Mouse (Mus musculus) midbrain, embryonic 16.5 days (tissue): ENCODE measurements around the gene Krt6b. TPM values are rescaled to one million over a fixed set of nuclear protein-coding genes. Genes with fewer than 3 reads are reported as not detected.

Experiments used
- ATAC-seq: fragments of 200-750 bp; cut with Nextera tagmentation; 2 replicates; pipeline ENCODE4 v1.8.0; 2017; ENCODE audit warnings: moderate TSS enrichment
- H3K27ac ChIP-seq: fragments of 300-500 bp; sonication (generic); 2 replicates; pipeline ENCODE4 v1.5.1; 2014; ENCODE audit warnings: mild to moderate bottlenecking, low read length, mixed read lengths
- H3K27me3 ChIP-seq: fragments of 300-500 bp; sonication (generic); 2 replicates; pipeline ENCODE4 v1.6.1; 2014; ENCODE audit warnings: low read depth, low read length, mixed read lengths; ENCODE audit not compliant: control insufficient read depth, insufficient read depth
- H3K36me3 ChIP-seq: fragments of 300-500 bp; sonication (generic); 2 replicates; pipeline ENCODE4 v1.6.1; 2014; ENCODE audit warnings: mild to moderate bottlenecking, low read length, moderate library complexity, mixed read lengths; ENCODE audit not compliant: control insufficient read depth, insufficient read depth
- H3K4me1 ChIP-seq: fragments of 300-500 bp; sonication (generic); 2 replicates; pipeline ENCODE4 v1.6.1; 2014; ENCODE audit warnings: mild to moderate bottlenecking, low read length, mixed read lengths; ENCODE audit not compliant: control insufficient read depth, insufficient read depth
- H3K4me2 ChIP-seq: fragments of 300-500 bp; sonication (generic); 2 replicates; pipeline ENCODE4 v1.6.1; 2014; ENCODE audit warnings: mild to moderate bottlenecking, low read length, mixed read lengths
- H3K4me3 ChIP-seq: fragments of 300-500 bp; sonication (generic); 2 replicates; pipeline ENCODE4 v1.5.1; 2014; ENCODE audit warnings: low read depth, mild to moderate bottlenecking, low read length, moderate library complexity, mixed read lengths
- H3K9ac ChIP-seq: fragments of 300-500 bp; sonication (generic); 2 replicates; pipeline ENCODE4 v1.6.1; 2014; ENCODE audit warnings: low read depth, low read length, mixed read lengths
- H3K9me3 ChIP-seq: fragments of 300-500 bp; sonication (generic); replicated peaks from 2 replicates; pipeline ENCODE4 v1.6.1; 2014; ENCODE audit warnings: mild to moderate bottlenecking, low read length, mixed read lengths; ENCODE audit not compliant: control insufficient read depth, poor library complexity, severe bottlenecking
- WGBS: fragments of 180-500 bp; shearing (Covaris S2); extraction: QIAGEN DNeasy Blood & Tissue Kit; methylation state at CpG from one replicate; pipeline ENCODE4 v1.1.7; 2014; 5-methylcytosine and 5-hydroxymethylcytosine counted together
- microRNA-seq: library from miRNA; unstranded; fragments of <30 nt; microRNA quantifications from one replicate; pipeline ENCODE4, GENCODE M21; 2017
- polyA plus RNA-seq: library from polyadenylated mRNA; unstranded; fragments of >200 nt; fragmentation: Nextera tagmentation; extraction: Ambion mirVana; gene quantifications from 2 replicates; pipeline ENCODE4 v1.2.1, GENCODE M21; 2015

Gene Krt6b
- polyA plus RNA-seq, 1 experiment from 2014 or later: not detected

DNA sequence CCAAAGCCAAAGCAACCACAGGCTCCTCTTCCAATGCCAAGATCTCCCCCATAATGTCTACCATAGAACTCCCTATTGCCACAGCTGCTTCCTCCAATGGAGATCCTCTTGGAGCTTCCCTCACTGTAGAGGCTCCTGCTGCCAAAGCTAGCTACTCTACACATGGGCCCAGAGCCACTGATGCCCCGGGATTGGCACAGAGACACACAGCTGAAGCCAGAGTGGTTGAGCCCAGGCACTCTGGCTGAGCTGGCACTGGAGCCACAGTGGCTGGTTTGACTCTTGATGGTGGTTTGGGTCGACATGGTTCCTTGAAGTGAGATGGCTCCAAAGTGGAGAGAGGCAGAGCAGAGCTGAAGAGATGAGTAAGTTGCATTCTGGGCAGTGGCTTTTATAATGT is 52.2 kb downstream of the Krt6b start, which contains the start of gene Gm5414:
Gene Gm5414 (minus strand): TSS at position 305 of the 400 bp plus-strand sequence.
- Histone ChIP-seq H3K9me3 (no peaks in the 10 kb centered on the region), H3K27ac (no peak within 1 kb of the TSS), H3K9ac (no peak within 1 kb of the TSS), H3K36me3 (no peaks in the 10 kb centered on the region), H3K4me3 (no peak within 1 kb of the TSS), H3K27me3 (no peaks in the 10 kb centered on the region), H3K4me2 (no peak within 1 kb of the TSS), H3K4me1 (no peaks in the 10 kb centered on the region)
- no peak for ATAC-seq
- WGBS: 74% methylated on average over 2 of the region's 2 CpGs

Small RNA genes within 50 kb of the gene (microRNA-seq; reads per million reads assigned to microRNA genes)
- gene Gm44323 (not detected), gene Gm44342 (not detected), gene Gm44383 (not detected), gene Gm44479 (not detected)

Other genes starting within 250 kb of the Krt6b start
- gene Krt87, start 241.5 kb downstream of the Krt6b start, polyA plus RNA-seq: 0.35 and 0.70 TPM in 2 replicates
- not detected in 2 replicates for gene Krt88, start 232.5 kb downstream of the Krt6b start, polyA plus RNA-seq
- gene Krt81, start 216.5 kb downstream of the Krt6b start, polyA plus RNA-seq: 0.28 TPM in 1 of 2 replicates, not detected in the other
- 0.10 TPM in 1 of 2 replicates, not detected in the other for gene Krt86, start 206.8 kb downstream of the Krt6b start, polyA plus RNA-seq
- gene Krt83, start 188.8 kb downstream of the Krt6b start, polyA plus RNA-seq: not detected in 2 replicates
- gene Gm49425, start 163.0 kb downstream of the Krt6b start, polyA plus RNA-seq: not detected in 2 replicates
- gene Krt84, start 147.5 kb downstream of the Krt6b start, polyA plus RNA-seq: not detected in 2 replicates
- not detected in 2 replicates for gene Krt82, start 129.6 kb downstream of the Krt6b start, polyA plus RNA-seq
- 0.19 TPM in 2 replicates for gene Krt90, start 117.3 kb downstream of the Krt6b start, polyA plus RNA-seq
- gene Krt75, start 106.4 kb downstream of the Krt6b start, polyA plus RNA-seq: 0.07 and 0.08 TPM in 2 replicates
- not detected in 2 replicates for gene Gm5414, start 52.1 kb downstream of the Krt6b start, polyA plus RNA-seq
- not detected in 2 replicates for gene Gm5478, start 32.9 kb downstream of the Krt6b start, polyA plus RNA-seq
- gene Krt6a, start 14.0 kb upstream of the Krt6b start, polyA plus RNA-seq: not detected in 2 replicates
- 0.08 TPM in 1 of 2 replicates, not detected in the other for gene Krt5, start 32.6 kb upstream of the Krt6b start, polyA plus RNA-seq
- 0.09 and 0.21 TPM in 2 replicates for gene Krt71, start 62.8 kb upstream of the Krt6b start, polyA plus RNA-seq
- not detected in 2 replicates for gene Krt72, start 106.2 kb upstream of the Krt6b start, polyA plus RNA-seq
- 0.31 and 0.43 TPM in 2 replicates for gene Krt73, start 122.1 kb upstream of the Krt6b start, polyA plus RNA-seq
- gene Krt2, start 137.9 kb upstream of the Krt6b start, polyA plus RNA-seq: not detected in 2 replicates
- 14.5 and 14.7 TPM in 2 replicates for gene Krt1, start 170.5 kb upstream of the Krt6b start, polyA plus RNA-seq
- 0.45 and 0.73 TPM in 2 replicates for gene Krt77, start 189.4 kb upstream of the Krt6b start, polyA plus RNA-seq
- gene Krt76, start 212.6 kb upstream of the Krt6b start, polyA plus RNA-seq: 0.13 TPM in 1 of 2 replicates, not detected in the other
- gene Krt4, start 244.4 kb upstream of the Krt6b start, polyA plus RNA-seq: not detected in 2 replicates